Mouse (Mus musculus): ENCODE results near the gene Klhl29. TPM values are rescaled to one million over a fixed set of nuclear protein-coding genes. Genes with fewer than 3 reads are reported as not detected.

The Klhl29 gene
- polyA plus RNA-seq, 1 experiment = 6.7 TPM

DNA sequence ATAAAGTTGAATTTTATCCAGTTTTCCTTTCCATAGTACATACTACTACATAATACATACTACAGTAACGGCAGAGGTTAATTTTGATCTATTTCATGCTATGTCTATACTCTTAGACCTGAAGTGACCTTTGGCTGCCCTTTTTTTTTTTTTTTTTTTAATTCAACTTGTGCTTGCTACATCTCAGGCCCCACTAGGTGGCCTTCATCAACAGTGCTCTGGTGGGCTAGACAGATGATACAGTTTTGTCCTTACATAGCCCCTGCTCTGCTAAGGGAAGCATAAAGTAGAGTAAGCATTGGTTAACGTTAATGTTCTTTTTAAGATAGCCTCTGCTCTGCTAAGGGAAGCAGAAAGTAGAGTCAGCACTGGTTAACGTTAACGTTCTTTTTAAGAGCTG is 327.4 kb downstream of the Klhl29 start:
- TF ChIP-seq CTCF (IDR thresholded peaks at IDR 0.05; ENCODE audit: borderline replicate concordance, control insufficient read depth, extremely low read depth, insufficient read depth, low read length, poor library complexity) = no peak
- TF ChIP-seq POLR2A (IDR thresholded peaks at IDR 0.05; ENCODE audit: control insufficient read depth, extremely low read depth, insufficient read depth, low read length, poor library complexity) = no peak
- 98% methylated on average over 4 of the region's 4 CpGs for WGBS
- Histone ChIP-seq H3K27ac (ENCODE audit: control insufficient read depth, insufficient read depth, low read length) (no peak overlapping the region), H3K4me1 (replicated peaks; ENCODE audit: control insufficient read depth, insufficient read depth, low read length) (no peaks in the 10 kb centered on the region), H3K4me3 (ENCODE audit: control insufficient read depth, insufficient read depth, low read length) (no peak overlapping the region), H3K36me3 (ENCODE audit: control insufficient read depth, insufficient read depth, low read length) (peaks cover 9% of the 10 kb centered on the region), H3K27me3 (ENCODE audit: control insufficient read depth, insufficient read depth, low read length) (no peaks in the 10 kb centered on the region)
- DNase-seq = no peak

GRCm38 (mm10) chr12:5044141-5044540 is 331.3 kb downstream of the Klhl29 start:
- no peak overlapping the region for H3K27ac ChIP-seq (ENCODE audit: control insufficient read depth, insufficient read depth, low read length)
- 96% methylated on average over 15 of the region's 15 CpGs for WGBS
- peaks cover 9% of the 10 kb centered on the region for H3K36me3 ChIP-seq (ENCODE audit: control insufficient read depth, insufficient read depth, low read length)
- no peak for DNase-seq
- H3K27me3 ChIP-seq (ENCODE audit: control insufficient read depth, insufficient read depth, low read length) = no peaks in the 10 kb centered on the region
- H3K4me1 ChIP-seq (replicated peaks; ENCODE audit: control insufficient read depth, insufficient read depth, low read length) = no peaks in the 10 kb centered on the region
- TF ChIP-seq CTCF (IDR thresholded peaks at IDR 0.05; ENCODE audit: borderline replicate concordance, control insufficient read depth, extremely low read depth, insufficient read depth, low read length, poor library complexity) (no peak), POLR2A (IDR thresholded peaks at IDR 0.05; ENCODE audit: control insufficient read depth, extremely low read depth, insufficient read depth, low read length, poor library complexity) (no peak)
- H3K4me3 ChIP-seq (ENCODE audit: control insufficient read depth, insufficient read depth, low read length) = no peak overlapping the region

GRCm38 (mm10) chr12:5038008-5038407 is 337.5 kb downstream of the Klhl29 start:
- H3K4me1 ChIP-seq (replicated peaks; ENCODE audit: control insufficient read depth, insufficient read depth, low read length) = no peaks in the 10 kb centered on the region
- DNase-seq = no peak
- 96% methylated on average over 2 of the region's 2 CpGs for WGBS
- no peaks in the 10 kb centered on the region for H3K27me3 ChIP-seq (ENCODE audit: control insufficient read depth, insufficient read depth, low read length)
- no peak overlapping the region for H3K27ac ChIP-seq (ENCODE audit: control insufficient read depth, insufficient read depth, low read length)
- TF ChIP-seq CTCF (IDR thresholded peaks at IDR 0.05; ENCODE audit: borderline replicate concordance, control insufficient read depth, extremely low read depth, insufficient read depth, low read length, poor library complexity) (no peak), POLR2A (IDR thresholded peaks at IDR 0.05; ENCODE audit: control insufficient read depth, extremely low read depth, insufficient read depth, low read length, poor library complexity) (no peak)
- peaks cover 23% of the 10 kb centered on the region for H3K36me3 ChIP-seq (ENCODE audit: control insufficient read depth, insufficient read depth, low read length)
- H3K4me3 ChIP-seq (ENCODE audit: control insufficient read depth, insufficient read depth, low read length) = no peak overlapping the region

DNA sequence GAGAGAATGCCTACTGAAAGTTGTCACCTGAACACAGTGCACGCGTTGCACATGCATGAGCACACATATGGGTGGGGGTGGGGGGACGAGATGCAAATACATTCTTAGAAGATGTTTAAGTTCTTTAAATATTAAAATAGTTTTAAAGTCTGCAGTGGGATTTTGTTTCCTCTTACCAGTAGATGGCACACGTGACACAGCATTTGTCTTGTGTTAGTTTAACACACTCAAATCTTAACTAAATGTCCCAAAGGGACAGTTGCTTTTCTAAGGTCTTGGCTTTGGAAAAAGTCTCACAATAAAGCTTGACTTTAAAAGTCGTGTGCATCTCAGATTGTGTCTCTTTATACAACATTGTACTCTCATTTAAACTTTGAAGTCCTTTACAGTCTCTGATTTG is 346.4 kb downstream of the Klhl29 start:
- no peak for DNase-seq
- peaks cover 56% of the 10 kb centered on the region for H3K36me3 ChIP-seq (ENCODE audit: control insufficient read depth, insufficient read depth, low read length)
- H3K4me3 ChIP-seq (ENCODE audit: control insufficient read depth, insufficient read depth, low read length) = no peak overlapping the region
- TF ChIP-seq POLR2A (IDR thresholded peaks at IDR 0.05; ENCODE audit: control insufficient read depth, extremely low read depth, insufficient read depth, low read length, poor library complexity) (no peak), CTCF (IDR thresholded peaks at IDR 0.05; ENCODE audit: borderline replicate concordance, control insufficient read depth, extremely low read depth, insufficient read depth, low read length, poor library complexity) (no peak)
- 91% methylated on average over 5 of the region's 5 CpGs for WGBS
- no peaks in the 10 kb centered on the region for H3K4me1 ChIP-seq (replicated peaks; ENCODE audit: control insufficient read depth, insufficient read depth, low read length)
- H3K27ac ChIP-seq (ENCODE audit: control insufficient read depth, insufficient read depth, low read length) = no peak overlapping the region
- no peaks in the 10 kb centered on the region for H3K27me3 ChIP-seq (ENCODE audit: control insufficient read depth, insufficient read depth, low read length)
